Mouse (Mus musculus) forebrain, embryonic 12.5 days (tissue): ENCODE results near the gene Zbed3. TPM values are rescaled to one million over a fixed set of nuclear protein-coding genes. Genes with fewer than 3 reads are reported as not detected.
A peak's percentile ranks its signal among the peaks of the same experiment; 100 is the strongest.

Experiments
- ATAC-seq: fragments of 200-750 bp; cut with Nextera tagmentation; 2 replicates; pipeline ENCODE4 v1.8.0; 2017; ENCODE audit warnings: moderate TSS enrichment; ENCODE audit not compliant: low FRiP score
- H3K27ac ChIP-seq: fragments of 300-500 bp; sonication (generic); 2 replicates; pipeline ENCODE4 v1.5.1; 2016; ENCODE audit warnings: mild to moderate bottlenecking
- H3K27me3 ChIP-seq: fragments of 300-500 bp; sonication (generic); 2 replicates; pipeline ENCODE4 v1.6.1; 2016; ENCODE audit warnings: mild to moderate bottlenecking
- H3K36me3 ChIP-seq: fragments of 300-500 bp; sonication (generic); replicated peaks from 2 replicates; pipeline ENCODE4 v1.6.1; 2016; ENCODE audit warnings: mild to moderate bottlenecking
- H3K4me1 ChIP-seq: fragments of 300-500 bp; sonication (generic); 2 replicates; pipeline ENCODE4 v1.6.1; 2016
- H3K4me2 ChIP-seq: fragments of 300-500 bp; sonication (generic); 2 replicates; pipeline ENCODE4 v1.6.1; 2016; ENCODE audit warnings: mild to moderate bottlenecking, moderate library complexity
- H3K4me3 ChIP-seq: fragments of 300-500 bp; sonication (generic); replicated peaks from 2 replicates; pipeline ENCODE4 v1.5.1; 2016; ENCODE audit warnings: mild to moderate bottlenecking
- H3K9ac ChIP-seq: fragments of 300-500 bp; sonication (generic); 2 replicates; pipeline ENCODE4 v1.6.1; 2016; ENCODE audit warnings: mild to moderate bottlenecking
- H3K9me3 ChIP-seq: fragments of 300-500 bp; sonication (generic); 2 replicates; pipeline ENCODE4 v1.6.1; 2016
- WGBS: fragments of 180-500 bp; shearing (Covaris S2); methylation state at CpG from one replicate; pipeline ENCODE4 v1.1.7; 2016; 5-methylcytosine and 5-hydroxymethylcytosine counted together
- polyA plus RNA-seq: library from polyadenylated mRNA; unstranded; fragments of >200 nt; fragmentation: Nextera tagmentation; extraction: Ambion mirVana; gene quantifications from 2 replicates; pipeline ENCODE4 v1.2.1, GENCODE M21; 2016

Gene Zbed3
- polyA plus RNA-seq, 1 experiment from 2014 or later: 68.1 TPM

DNA sequence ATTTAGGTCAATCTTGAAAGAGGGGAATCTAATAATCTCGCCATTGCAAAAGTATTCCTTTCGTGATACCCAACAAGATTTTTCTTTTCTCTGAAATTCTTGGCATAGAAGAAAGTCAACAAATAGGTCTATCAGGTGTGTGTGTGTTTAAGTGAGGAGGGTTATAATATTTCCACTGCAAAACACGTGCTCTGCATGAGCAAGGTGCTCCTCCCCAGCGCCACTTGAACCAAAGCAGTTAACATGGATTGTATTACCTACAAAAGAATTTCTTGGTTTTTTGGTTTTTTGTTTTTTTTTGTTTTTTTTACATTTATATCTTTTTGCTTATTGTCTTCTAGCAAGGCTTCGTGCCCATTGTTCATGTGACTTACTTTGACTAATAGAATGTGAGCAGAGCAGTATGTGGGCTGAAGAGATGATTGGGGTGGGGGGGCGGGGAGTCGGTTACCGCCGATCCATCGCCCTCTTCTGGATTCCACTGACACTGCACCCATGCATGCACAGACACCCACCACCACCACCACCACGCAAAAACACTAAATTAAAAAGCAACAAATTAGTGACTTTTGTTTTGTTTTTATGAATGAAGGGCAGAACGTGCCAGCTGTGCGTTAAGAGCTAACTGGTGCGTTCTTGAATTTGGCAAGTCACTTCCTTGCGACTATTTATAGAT lies 676 bp downstream of the Zbed3 start:
- WGBS: 23% methylated on average over 15 of the region's 15 CpGs
- Histone ChIP-seq H3K27ac (peak overlapping the region; percentile 96), H3K4me1 (peaks cover 27% of the 10 kb centered on the region), H3K4me2 (peak overlapping the region; percentile 78), H3K9me3 (no peaks in the 10 kb centered on the region), H3K27me3 (0 out of 2 replicates have a peak, but pooled peaks cover 4% of the 10 kb centered on the region), H3K36me3 (no peaks in the 10 kb centered on the region), H3K9ac (peak overlapping the region; percentile 95), H3K4me3 (peak overlapping the region; percentile 77)
- ATAC-seq: peak; percentile 52

DNA sequence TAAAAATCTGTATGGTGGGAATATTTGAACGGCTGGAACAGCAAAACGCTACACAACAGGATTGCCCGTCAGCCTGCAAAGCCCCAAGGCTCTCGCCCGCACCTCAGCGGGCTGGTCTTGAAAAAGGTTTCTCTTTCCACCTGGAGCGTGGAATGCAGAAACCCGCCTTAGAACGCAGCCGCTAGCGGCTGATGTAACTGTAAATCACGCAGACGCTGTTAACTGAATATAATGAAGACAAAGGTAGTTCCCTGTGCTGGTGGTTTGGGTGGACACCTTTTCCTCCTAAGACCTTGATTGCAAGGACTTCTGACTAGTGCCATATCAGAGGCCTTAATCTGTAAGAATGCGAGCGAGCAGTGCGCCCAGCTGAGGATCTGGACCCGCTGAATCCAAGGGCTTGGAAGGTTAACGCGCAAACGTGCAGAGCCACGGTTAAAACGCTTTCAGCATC lies 1.2 kb downstream of the Zbed3 start:
- Histone ChIP-seq H3K9me3 (no peaks in the 10 kb centered on the region), H3K36me3 (no peaks in the 10 kb centered on the region), H3K9ac (peak overlapping the region; percentile 95), H3K27ac (peak overlapping the region; percentile 96), H3K4me2 (peak overlapping the region; percentile 78), H3K27me3 (0 out of 2 replicates have a peak, but pooled peaks cover 4% of the 10 kb centered on the region), H3K4me1 (peaks cover 28% of the 10 kb centered on the region), H3K4me3 (peak overlapping the region; percentile 77)
- ATAC-seq: peak; percentile 25; the same call in 1 of the 2 replicates
- under 1% methylated on average over 22 of the region's 22 CpGs for WGBS

DNA sequence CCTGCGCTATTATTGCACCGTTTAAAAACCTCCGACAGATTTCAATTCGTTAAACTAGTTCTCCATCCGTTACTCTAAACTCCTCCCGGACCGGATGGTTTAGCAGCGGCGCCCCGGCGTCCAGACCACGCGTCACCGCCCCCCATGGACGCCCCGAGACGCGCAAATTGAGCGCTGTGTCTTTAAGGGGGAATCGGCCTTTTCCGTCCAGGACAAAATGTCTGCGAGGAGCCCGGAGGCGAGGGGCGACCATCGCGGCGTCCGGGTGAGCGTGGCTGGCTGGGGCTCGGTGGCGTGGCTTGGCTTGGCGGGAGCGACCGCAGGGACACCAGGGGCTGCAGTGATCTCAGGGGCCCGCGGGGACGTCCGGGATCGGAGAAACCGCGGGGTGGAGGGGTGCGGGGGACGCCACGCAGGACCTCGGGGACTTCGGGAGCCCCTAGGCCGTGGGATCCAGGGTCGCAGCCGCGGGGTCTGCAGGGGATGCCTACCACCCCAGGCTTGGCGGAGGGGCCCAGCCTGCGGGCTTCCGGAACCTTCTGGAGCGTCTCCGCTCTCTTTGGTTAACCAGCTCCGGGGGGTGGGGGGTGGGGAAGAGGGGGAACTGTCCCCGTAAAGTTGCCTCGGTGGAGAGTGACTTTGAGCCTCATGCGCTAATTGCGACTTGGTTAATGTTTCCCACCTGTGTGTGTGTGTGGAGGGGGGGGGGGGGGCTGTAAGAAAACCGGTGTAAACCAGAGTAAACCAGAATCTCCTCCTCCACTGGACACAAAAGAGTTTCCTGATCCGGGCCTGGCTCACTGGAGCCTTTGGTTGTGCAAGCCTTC lies 1.9 kb downstream of the Zbed3 start:
- H3K4me2 ChIP-seq: peak overlapping the region; percentile 78
- peak overlapping the region; percentile 95 for H3K9ac ChIP-seq
- peak overlapping the region; percentile 77 for H3K4me3 ChIP-seq
- no peaks in the 10 kb centered on the region for H3K36me3 ChIP-seq
- peak overlapping the region; percentile 96 for H3K27ac ChIP-seq
- peaks cover 28% of the 10 kb centered on the region for H3K4me1 ChIP-seq
- ATAC-seq: peak; percentile 61
- H3K9me3 ChIP-seq: no peaks in the 10 kb centered on the region
- 0 out of 2 replicates have a peak, but pooled peaks cover 4% of the 10 kb centered on the region for H3K27me3 ChIP-seq
- WGBS: under 1% methylated on average over 61 of the region's 63 CpGs

DNA sequence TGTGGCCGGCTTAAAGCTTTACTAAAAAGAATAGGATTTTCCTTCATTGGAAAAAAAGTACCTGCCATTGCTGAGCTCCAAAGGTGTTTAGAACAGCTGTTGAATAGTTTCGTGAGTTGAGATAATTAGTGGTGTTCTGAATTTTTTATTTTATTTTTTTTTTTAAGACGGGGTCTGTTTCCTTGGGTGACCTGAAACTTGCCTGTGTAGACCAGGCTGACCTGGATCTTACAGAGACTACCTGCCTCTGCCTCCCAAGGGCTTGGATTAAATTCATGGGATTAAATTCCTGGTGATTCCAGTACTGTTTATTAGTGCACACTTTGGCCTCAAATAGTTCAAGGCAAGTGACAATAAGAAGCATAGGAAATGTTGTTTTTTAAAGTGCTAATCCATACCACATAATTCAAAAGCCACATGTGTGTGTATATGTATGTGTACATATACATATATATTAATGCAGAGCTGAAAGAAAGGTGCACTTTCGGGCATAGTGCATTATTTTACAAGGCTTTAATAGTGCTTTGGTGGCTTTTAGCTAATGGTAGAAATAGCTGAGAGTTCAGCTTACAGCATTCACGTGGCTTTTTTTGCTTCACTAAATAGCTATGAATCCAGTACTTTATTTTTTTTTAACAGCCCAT lies 2.6 kb downstream of the Zbed3 start:
- Histone ChIP-seq H3K4me1 (peaks cover 28% of the 10 kb centered on the region), H3K27me3 (0 out of 2 replicates have a peak, but pooled peaks cover 4% of the 10 kb centered on the region), H3K9me3 (no peaks in the 10 kb centered on the region), H3K9ac (peak overlapping the region; percentile 95), H3K36me3 (no peaks in the 10 kb centered on the region), H3K4me3 (peak overlapping the region; percentile 77), H3K27ac (peak overlapping the region; percentile 96), H3K4me2 (peak overlapping the region; percentile 78)
- 10% methylated on average over 5 of the region's 5 CpGs for WGBS
- ATAC-seq: no peak

DNA sequence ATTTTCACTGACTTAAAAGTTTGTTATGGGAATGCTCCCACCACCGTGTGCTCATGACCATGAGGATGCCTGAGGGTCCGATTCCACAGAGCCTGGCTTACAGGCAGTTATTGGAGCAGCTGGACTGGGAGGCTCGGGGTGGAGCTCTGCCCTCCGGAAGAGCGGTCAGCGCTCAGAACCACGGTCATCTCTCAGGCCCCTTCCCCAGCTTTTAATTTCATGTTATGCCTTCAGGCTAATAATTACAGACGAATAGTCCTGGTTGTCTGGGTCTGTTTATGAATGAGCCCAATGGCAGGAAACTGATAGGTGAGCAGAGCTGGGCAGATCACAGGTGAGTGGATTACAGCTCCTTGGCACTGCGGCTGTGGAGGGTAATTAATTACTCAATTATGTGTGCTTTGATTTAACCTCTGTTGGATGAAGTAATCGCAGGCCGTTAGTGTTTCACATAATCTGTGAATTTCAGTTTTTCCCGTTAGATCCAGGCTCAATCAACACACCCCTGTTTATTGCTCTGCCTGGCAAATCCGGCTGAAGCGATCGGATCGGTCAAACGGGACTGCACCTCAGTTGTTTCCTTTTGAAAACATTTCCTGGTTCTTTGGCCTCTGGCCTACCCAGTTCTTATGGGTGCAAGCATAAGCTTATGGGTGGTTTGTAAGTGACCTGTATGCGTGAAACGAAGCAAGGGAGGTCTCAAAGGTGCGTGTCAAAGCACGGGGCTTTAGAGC lies 3.4 kb downstream of the Zbed3 start:
- no peaks in the 10 kb centered on the region for H3K36me3 ChIP-seq
- H3K9me3 ChIP-seq: no peaks in the 10 kb centered on the region
- peak; percentile 42; the same call in 1 of the 2 replicates for ATAC-seq
- H3K27ac ChIP-seq: peak overlapping the region; percentile 96
- peak overlapping the region; percentile 77 for H3K4me3 ChIP-seq
- 8% methylated on average over 21 of the region's 21 CpGs for WGBS
- peak overlapping the region; percentile 95 for H3K9ac ChIP-seq
- 0 out of 2 replicates have a peak, but pooled peaks cover 4% of the 10 kb centered on the region for H3K27me3 ChIP-seq
- H3K4me1 ChIP-seq: peaks cover 28% of the 10 kb centered on the region
- H3K4me2 ChIP-seq: peak overlapping the region; percentile 78

DNA sequence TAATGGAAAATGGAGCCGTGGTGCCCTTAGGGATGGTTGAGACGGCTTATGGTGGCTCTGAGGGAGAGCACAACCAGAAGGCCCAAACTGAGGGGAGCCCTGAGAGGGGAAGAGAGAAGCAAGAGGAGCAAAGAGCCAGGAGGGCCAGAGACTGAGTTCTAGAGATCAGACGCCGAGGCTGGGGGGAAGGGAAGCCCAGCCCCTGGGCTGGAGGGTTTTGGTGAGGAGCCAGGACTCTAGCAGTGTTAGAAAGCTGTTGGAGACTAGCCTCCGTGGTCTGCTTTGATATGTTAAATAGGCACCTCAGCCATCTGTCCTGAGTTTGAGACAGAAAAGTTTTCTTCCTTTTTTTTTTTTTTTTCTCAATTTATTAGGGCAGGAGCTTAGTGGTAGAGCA lies 3.9 kb downstream of the Zbed3 start:
- Histone ChIP-seq H3K4me1 (peaks cover 28% of the 10 kb centered on the region), H3K9me3 (no peaks in the 10 kb centered on the region), H3K9ac (peak overlapping the region; percentile 95), H3K4me2 (peak overlapping the region; percentile 78), H3K36me3 (no peaks in the 10 kb centered on the region), H3K4me3 (peak overlapping the region; percentile 77), H3K27ac (peak overlapping the region; percentile 96), H3K27me3 (0 out of 2 replicates have a peak, but pooled peaks cover 4% of the 10 kb centered on the region)
- 4% methylated on average over 5 of the region's 5 CpGs for WGBS
- ATAC-seq: peak; percentile 53; the same call in 1 of the 2 replicates

DNA sequence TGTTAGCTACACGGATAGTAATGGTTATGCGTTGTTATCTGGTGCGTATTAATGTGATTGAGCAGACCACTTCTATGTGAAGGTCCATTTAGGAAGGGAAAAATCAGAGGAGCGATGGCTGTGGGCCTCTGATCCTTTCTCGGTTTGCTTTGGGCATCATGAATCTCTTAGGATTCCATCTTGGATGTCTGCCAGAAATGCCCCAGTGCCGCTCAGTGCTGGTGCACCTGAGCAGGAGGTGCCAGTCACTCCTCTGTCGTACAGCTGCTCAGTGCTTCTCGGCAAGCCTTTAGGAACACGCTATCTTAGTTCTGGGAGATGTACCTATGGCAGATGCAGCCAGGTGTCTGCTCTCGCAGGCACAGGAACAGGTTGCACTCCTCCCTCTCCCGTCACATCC lies 5.4 kb downstream of the Zbed3 start:
- 85% methylated on average over 11 of the region's 11 CpGs for WGBS
- Histone ChIP-seq H3K27me3 (no peaks in the 10 kb centered on the region), H3K4me3 (no peak overlapping the region), H3K4me1 (peaks cover 28% of the 10 kb centered on the region), H3K27ac (no peak overlapping the region), H3K9me3 (no peaks in the 10 kb centered on the region), H3K36me3 (no peaks in the 10 kb centered on the region), H3K4me2 (no peak overlapping the region), H3K9ac (no peak overlapping the region)
- ATAC-seq: no peak

DNA sequence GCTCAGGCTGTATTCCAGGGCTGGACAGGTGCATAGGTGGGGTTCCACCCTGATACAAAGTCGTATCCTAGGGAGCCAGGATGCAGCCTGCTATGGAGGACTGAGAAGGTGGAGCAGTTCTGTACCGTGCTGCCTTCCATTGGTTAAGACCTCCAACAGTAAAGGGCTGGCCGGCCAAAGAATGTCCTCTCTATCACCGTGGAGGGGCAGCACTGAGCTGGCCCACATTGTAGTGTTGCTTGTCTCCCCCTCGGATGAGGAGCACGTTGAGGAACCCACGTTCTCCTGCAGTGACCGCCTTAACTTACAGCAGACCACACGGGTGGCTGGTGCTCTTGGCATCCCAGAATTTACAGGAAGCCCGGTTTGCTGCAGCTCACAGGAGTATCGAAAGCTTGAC lies 7.1 kb downstream of the Zbed3 start:
- no peak overlapping the region for H3K9ac ChIP-seq
- ATAC-seq: no peak
- peaks cover 28% of the 10 kb centered on the region for H3K4me1 ChIP-seq
- no peak overlapping the region for H3K4me2 ChIP-seq
- no peaks in the 10 kb centered on the region for H3K27me3 ChIP-seq
- H3K36me3 ChIP-seq: 0 out of 2 replicates have a peak, but pooled peaks cover 11% of the 10 kb centered on the region
- H3K9me3 ChIP-seq: peaks cover 3% of the 10 kb centered on the region; the same call in 1 of the 2 replicates
- no peak overlapping the region for H3K4me3 ChIP-seq
- no peak overlapping the region for H3K27ac ChIP-seq
- 61% methylated on average over 11 of the region's 11 CpGs for whole genome bisulfite sequencing

DNA sequence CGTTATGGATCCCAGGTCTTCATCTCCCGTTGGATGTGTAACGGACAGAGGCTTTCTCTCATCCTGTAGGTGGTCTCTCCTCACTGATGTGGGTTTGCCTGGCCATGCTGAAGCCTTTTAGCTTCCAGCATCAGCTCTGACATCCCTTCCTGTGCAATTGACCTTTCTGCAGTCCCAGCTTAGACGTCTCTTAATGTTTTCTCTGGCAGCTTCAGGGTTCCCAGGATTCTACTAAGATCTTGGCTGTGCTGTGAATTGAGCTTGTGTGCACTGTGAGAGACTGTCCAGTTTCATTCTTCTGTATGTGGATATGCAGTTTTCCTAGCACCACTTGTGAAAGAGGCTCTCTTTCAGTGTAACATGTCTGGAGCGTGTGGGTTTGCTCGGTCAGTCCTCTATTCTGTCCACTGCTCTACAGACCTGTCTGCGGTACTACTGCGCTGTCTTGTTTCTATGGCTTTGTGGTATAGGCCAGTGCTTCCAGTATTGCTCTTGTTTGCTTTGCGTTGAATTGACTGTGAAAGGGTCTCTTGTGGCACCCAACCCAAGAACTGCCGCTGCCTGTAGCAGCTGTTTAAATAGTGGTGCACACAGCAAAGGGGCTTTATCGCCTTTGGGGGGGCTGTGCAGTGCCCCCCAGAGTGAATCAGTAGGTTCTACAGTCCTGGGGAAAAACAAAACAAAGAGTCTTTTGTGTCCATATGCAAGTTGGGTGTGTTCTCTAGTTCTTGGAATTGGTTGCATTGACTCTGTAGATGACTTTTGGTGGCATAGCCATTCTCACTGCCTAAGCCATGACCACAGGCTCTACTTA lies 8.9 kb downstream of the Zbed3 start:
- H3K9ac ChIP-seq: no peak overlapping the region
- no peak overlapping the region for H3K27ac ChIP-seq
- WGBS: 77% methylated on average over 11 of the region's 11 CpGs
- H3K4me3 ChIP-seq: no peak overlapping the region
- no peak overlapping the region for H3K4me2 ChIP-seq
- peaks cover 16% of the 10 kb centered on the region for H3K4me1 ChIP-seq
- H3K9me3 ChIP-seq: peaks cover 3% of the 10 kb centered on the region; the same call in 1 of the 2 replicates
- peaks cover 23% of the 10 kb centered on the region for H3K36me3 ChIP-seq
- H3K27me3 ChIP-seq: no peaks in the 10 kb centered on the region
- ATAC-seq: no peak

DNA sequence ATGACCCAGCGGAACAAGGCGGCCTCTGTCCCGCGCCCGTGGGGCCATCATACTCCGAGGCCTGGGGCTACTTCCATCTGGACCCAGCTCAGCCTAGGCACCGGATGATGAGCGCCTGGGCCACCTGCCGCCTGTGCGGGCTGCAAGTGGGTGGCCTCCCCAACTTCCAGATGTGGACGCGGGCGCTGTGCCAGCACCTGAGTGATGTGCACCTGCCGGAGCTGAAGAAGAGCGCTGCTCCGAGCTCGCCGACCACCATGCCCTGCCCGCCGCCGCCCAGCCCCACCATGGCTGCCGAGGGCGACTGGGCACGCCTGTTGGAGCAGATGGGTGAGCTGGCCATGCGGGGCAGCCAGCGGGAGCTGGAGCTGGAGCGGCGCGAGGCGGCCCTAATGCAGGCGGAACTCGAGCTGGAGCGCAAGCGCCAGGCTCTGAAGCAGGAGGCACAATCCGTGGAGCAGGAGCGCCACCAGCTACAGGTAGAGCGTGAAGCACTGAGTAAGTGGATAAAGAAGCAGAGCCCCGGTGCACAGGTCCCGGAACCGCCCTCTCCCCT lies 12.8 kb downstream of the Zbed3 start:
- no peaks in the 10 kb centered on the region for H3K27me3 ChIP-seq
- H3K9ac ChIP-seq: no peak overlapping the region
- H3K4me1 ChIP-seq: no peaks in the 10 kb centered on the region
- no peak overlapping the region for H3K4me2 ChIP-seq
- no peak overlapping the region for H3K4me3 ChIP-seq
- H3K36me3 ChIP-seq: peaks cover 48% of the 10 kb centered on the region
- no peak overlapping the region for H3K27ac ChIP-seq
- peak; percentile 53; the same call in 1 of the 2 replicates for ATAC-seq
- H3K9me3 ChIP-seq: peaks cover 3% of the 10 kb centered on the region; the same call in 1 of the 2 replicates
- WGBS: 61% methylated on average over 40 of the region's 40 CpGs

DNA sequence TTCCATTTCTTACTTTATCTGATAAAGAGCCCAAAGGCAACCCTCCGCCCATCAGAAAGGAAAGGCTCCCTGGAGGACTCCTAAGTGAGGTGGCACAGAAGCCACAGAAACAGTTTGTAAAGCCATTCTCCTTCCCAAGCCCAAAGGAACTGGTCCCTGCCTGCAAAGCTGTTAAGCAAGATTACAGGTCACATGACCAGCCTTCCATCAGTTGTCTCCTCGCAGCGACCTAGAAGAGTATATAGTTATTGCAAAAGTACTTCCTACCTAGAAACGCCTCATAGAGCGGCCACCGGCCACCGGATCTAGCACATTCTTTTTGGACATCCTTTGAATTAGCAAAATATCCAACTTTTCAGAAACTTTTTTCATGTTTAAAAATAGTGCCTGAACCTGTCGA lies 20.1 kb downstream of the Zbed3 start:
- Histone ChIP-seq H3K27me3 (no peaks in the 10 kb centered on the region), H3K9me3 (no peaks in the 10 kb centered on the region), H3K9ac (no peak overlapping the region), H3K4me1 (no peaks in the 10 kb centered on the region), H3K36me3 (peaks cover 17% of the 10 kb centered on the region), H3K27ac (no peak overlapping the region), H3K4me2 (no peak overlapping the region), H3K4me3 (no peak overlapping the region)
- WGBS: 89% methylated on average over 8 of the region's 8 CpGs
- no peak for ATAC-seq
